Mouse (Mus musculus) CD4-positive helper T cell, adult 2 months (primary cell): Measurements from ENCODE around the gene Zfp462.

Source experiments
- DNase-seq: peaks from one replicate; pipeline ENCODE4 v3.0.0-alpha.2; 2012; ENCODE audit warnings: low read depth, missing footprints, low spot score

Zfp462 gene

DNA sequence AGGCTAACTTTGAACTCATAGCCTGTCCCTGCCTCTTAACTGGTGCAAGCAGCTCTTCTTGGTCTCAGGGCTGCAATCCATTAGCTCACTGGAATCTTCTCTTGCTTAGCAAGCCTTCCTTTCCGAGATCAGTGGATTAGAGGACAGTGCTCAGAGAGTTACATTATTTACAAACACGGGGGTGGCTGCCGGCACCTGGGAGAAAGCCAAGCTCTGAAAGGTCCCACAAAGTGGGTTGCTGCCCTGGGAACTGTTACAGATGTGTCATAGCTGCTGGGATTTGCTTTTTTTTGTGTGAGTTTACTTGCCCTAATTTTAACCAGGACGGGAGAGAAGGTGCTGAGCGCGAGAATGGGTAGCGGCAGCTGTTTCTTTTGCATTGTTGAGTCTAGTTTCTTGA is 102.4 kb downstream of the Zfp462 start:
- DNase-seq, result no peak

DNA sequence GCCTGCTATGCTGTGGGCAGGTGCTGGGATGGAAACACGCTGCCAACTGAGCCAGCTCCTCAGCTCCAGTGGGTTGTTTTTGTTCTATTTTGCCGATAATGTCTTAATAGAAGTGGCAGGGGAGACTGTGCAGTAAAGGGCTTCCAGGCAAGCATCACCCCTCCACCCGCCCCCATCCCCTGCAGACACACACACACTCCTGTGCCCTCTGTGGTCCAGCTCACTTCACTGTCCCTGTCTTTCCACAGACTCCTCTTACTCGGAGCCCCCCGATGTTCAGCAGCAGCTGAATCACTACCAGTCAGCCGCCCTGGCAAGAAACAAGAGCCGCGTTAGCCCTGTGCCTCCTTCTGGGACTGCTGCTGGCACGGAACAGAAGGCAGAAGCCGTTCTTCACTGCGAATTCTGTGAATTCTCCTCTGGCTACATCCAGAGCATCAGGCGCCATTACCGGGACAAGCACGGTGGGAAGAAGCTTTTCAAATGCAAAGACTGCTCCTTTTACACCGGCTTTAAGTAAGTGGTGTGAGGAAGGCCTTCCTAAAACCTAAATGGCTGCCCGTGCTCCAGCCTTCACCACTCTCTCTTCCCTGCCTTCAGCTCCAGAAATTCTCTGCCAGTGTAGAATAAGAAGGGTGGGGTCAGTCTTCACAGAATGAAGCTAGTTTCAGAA is 105.2 kb downstream of the Zfp462 start:
- no peak for DNase-seq

DNA sequence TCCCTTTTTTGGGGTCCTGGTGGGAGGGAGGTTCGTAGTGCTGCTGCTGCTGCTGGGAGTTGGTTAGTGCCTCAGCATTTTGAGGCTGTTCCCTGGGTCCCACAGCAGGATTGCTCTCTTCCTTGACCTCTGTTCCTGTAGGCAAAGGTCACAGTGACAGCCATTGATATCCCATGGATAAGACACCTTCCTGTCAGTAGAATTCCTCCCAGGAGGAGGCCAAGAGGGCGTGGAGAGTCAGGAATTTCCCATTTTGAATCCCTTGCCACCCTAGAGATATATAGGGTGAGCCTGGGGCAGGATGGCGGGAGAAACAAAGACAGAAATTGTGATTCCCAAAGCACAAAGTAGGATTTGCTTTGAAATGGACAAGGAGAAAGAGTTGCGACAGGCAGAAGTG is 106.5 kb downstream of the Zfp462 start:
- no peak for DNase-seq

DNA sequence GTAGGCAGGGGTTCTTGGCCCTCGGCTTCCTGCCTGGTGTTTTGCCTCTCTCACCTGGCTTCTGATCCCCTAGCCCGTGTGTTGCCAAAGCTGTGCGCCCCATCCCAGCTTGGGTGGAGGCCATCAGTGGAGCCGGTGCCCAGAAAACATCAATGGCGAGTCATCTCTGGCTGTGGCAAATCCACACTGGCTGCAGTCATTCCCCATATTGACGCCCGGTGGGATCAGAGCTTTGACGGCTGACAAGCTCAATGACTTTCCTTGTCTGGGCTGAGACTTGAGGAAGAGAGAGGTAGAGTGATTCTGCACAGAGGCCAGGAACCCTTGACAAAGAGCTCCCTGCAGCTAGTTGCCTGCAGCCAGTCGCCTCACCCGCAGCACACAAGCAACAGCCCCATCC is 107.8 kb downstream of the Zfp462 start:
- DNase-seq, result no peak

- no peak for DNase-seq
Measured at GRCm38 (mm10) chr4:55057666-55058455, 113.0 kb downstream of the Zfp462 start.

DNA sequence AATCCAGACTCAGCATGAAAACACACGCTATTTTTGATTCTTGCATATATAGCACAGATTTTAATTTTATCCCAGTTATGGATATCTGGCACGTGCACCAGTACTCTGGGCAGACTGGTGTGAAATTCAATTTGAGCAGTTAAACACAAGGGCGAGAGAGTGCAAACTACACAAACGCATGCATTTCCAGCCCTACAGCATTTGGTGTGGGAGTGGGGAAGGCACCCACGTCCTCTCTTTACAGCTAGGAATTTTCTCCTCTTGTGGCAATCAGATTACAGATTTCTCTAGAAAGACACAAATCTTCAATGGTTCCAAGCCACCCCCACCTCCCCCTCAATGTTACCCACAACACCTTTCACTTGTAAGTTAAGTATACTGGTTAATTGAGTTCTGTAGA is 114.1 kb downstream of the Zfp462 start:
- DNase-seq, result no peak

DNA sequence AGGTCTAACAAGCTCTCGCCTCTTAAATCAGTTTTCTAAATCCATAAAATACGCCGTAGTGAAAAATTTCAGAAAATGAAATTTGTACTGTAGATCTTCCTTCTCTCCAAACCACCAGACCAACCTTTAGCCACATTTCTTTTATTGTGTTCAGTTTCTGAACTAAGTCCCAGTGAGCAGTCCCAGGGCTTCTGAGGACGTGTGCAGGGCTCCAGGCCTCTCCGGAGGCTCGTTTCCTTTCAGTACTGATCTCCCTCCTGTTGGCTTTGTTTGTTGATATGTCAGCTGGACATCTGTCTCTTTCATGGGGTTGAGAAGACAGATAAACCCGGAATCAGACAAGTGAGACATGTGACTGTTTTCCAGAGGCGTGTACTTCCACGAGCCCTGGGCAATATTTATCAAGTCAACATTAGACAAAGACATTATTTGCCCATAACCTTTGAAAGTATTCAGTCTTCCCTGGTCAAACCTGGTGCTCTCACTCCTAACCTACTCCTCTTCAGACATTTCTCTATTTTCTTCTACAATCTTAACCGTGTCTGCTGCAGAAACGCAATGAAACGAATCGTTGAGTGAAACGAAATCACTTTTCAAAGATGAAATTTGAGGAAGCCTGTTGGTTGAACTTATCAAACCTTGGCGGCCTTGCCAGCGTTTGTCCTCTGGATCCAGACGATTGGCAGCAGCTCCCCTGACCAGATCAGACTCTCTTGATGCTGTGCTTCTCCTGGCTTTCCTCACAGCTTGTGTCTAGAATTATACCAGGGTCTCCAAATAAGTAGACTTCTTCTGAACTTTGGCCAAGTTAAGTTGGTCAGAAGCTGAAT is 121.7 kb downstream of the Zfp462 start:
- no peak for DNase-seq

DNA sequence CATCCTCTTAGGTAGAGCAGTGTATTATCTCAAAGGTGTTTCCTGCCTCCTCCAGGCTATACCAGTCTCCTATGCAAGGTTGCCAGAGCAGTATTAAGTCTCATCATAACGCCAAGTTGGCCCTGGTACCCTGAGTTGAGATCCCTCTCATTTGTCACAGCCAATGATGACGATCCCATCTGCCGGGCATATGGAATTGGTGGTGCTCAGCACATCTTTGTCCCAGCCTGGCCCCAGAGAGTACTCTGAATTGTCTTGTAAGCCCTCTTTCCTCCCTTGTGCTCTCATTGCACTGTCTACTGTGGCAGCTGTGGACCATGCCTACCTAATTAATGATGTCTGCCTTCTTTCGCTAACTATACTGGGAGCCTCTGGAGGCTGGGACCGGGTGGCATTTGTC is 126.7 kb downstream of the Zfp462 start:
- no peak for DNase-seq

- no peak for DNase-seq
Measured at GRCm38 (mm10) chr4:55077133-55077889, 132.5 kb downstream of the Zfp462 start.

DNA sequence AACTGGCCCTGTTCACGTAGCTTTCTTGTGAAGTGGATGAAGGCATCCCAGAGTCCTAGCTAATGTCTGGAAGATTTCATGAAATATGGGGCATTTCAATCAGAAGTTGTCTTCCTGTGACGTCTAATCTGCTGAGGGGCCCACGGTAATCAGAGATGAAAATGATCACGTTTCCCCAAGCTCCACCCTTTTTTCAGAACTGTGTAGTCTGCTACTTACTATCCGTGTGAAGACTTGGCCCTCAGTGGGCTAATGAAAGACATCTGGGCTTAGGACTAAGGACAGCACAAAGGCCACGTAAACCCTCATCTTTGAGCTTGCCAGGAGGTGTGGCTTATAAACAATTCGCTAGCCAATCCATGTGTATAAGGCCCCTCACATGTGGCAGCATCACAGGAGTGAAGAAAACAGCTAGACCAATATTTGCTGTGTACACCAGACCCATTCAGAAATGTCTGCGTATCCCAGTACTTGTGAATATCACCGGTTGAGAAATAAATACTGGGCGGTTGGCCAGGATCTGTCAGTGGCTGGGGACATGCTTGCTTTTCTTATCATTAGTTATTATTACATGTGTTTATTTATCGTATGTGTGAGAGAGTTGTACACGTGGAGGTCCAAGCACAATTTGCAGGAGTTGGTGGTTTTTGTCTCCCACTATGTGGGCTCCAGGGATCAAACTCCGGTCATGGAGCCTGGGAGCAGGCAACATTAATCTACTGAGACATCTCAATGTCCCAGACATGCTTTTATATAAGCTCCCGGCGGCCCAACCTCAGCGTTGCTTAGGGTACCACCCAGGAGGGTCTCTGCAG is 133.3 kb downstream of the Zfp462 start:
- DNase-seq, result no peak

DNA sequence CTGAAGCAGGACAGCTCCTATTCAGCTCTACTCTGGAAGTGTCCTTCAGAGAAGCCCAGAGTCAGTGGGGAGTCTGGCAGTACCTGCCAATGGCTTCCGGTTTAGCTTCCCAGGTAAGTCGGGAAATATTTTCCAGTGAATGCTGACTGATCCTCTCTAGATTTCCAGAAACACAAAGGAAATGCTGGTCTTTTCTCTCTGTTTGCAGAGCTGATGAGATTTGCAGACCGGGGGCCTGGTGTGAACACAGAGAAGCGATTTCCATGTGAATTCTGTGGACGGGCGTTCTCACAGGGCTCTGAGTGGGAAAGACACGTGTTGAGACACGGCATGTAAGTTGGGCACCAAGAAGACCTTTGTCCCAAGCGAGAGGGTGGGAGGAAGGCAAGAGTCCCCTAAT is 134.2 kb downstream of the Zfp462 start:
- DNase-seq, result no peak

GRCm38 (mm10) chr4:55084080-55084688 is 139.3 kb downstream of the Zfp462 start:
- no peak for DNase-seq

DNA sequence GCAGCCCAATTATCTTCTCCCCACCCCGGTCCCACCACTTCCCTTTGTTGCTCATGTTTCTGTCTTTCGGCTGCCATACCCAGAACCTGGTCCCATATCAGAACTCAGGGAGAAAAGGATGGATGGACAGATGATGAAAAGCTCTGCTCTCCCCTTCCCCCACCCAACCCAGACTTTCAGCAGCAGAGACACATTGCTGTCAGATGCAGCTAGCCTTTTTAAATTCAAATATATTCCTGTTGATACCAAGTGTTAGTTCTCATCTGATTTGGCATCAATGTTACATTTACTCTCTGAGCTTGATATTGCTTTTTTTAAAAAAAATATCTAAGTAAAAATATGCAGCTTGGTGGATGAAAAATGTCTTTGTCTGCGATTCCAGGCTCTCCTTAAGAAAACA is 143.3 kb downstream of the Zfp462 start:
- no peak for DNase-seq

DNA sequence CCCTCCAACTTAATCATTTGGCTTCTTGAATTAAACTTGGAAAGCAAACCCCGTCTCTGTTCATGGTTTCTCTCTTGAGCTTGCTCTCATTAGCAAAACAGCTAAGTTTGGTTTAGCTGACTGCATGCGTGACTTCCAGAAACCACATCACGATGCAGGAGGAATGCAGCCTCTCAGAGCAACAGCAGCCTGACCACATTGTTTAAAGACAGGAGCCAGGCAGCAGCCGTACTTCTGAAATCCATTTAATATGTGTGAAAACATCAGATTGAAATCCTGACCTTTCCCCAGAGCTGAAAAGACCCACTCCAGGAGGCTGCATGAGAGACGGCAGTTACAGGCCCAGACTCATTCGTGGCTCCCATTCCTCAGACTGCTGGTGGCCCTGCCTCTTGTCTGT is 144.1 kb downstream of the Zfp462 start:
- DNase-seq, result no peak

- no peak for DNase-seq
Measured at GRCm38 (mm10) chr4:55097157-55097556, 152.3 kb downstream of the Zfp462 start.

DNA sequence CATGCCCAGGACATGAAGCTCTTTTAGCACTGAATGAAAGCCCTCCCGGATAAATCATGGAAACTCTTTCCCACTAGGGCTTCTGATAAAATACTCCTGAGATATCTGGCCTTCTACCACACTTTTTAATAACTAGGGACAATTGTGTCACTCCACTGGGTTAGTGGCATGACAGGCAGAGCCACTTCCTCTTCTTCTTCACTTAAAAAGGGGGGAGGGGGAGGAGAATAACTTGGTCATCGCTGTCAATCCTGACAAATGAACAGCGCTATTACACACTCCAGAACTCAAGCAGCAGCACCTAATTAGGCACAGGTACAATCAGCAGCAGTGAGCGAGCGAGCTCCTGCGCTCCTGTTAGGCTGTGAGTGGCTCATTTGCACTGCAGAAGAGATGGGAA is 153.5 kb downstream of the Zfp462 start:
- no peak for DNase-seq

DNA sequence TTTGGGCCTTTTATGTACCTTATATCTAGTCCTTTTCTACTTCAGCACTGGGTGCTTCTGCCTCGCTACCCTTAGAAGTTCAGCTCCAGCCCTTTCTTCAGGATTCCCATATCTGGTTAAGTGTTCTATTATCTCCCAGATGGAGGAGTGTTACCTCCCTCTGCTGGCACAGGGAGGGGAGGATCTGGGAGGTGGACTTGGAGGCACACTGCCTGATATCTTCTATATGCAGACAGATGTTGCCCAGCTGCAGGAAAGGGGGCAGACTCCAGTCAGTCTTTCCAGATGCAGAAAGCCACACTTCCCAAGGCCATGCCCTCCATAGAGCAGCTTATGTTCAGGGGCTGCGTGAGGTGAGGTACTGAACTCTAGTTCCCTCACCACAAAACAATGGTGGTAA is 156.0 kb downstream of the Zfp462 start:
- no peak for DNase-seq

DNA sequence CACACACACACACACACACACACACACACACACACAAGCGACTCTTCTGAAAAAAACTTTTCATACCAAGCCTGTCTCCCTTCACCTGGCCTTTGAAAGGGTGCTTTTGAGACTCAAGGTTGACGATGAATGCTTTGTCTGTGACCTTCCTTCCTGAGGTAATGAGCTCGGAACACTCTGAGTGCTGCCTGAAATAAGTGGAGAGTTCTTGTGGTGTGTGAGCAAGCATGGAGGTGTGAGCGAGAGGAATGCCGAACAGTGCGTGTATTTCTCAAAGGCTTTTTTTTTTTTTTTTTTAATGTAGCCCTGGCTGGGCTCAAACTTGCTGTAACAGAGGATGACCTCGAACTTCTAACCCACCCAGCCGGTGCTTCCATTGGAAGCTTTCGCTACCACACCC is 156.8 kb downstream of the Zfp462 start:
- no peak for DNase-seq

- DNase-seq, result no peak
Measured at GRCm38 (mm10) chr4:55102382-55102781, 157.5 kb downstream of the Zfp462 start.

- DNase-seq, result no peak
Measured at GRCm38 (mm10) chr4:55103575-55103974, 158.7 kb downstream of the Zfp462 start.
